ENCODE assay signal across 28 mouse cellular contexts in genomic region chr13:94667604-94668003, GRCm38 (mm10).
"Had no signal": no experiment of that assay in that cellular context is flagged by ENCODE, and none has a peak within 500 bp of the region (broad histone marks: within the 10 kb centered on the region; RNA-seq: fewer than 3 reads in every experiment).

No protein-coding gene starts in this region.

- H3K9me3 ChIP-seq: embryonic facial prominence, embryonic 10.5 days; embryonic facial prominence, embryonic 12.5 days; embryonic facial prominence, embryonic 13.5 days; embryonic facial prominence, embryonic 15.5 days; forebrain, embryonic 10.5 days; forebrain, embryonic 12.5 days; forebrain, embryonic 13.5 days; forebrain, embryonic 15.5 days had no signal

- H3K36me3 ChIP-seq: embryonic facial prominence, embryonic 10.5 days; embryonic facial prominence, embryonic 12.5 days; embryonic facial prominence, embryonic 13.5 days; embryonic facial prominence, embryonic 15.5 days; forebrain, embryonic 10.5 days; forebrain, embryonic 12.5 days; forebrain, embryonic 15.5 days had no signal

- H3K4me1 ChIP-seq: embryonic facial prominence, embryonic 12.5 days; embryonic facial prominence, embryonic 13.5 days; embryonic facial prominence, embryonic 15.5 days; forebrain, embryonic 15.5 days had no signal

- H3K27ac ChIP-seq: embryonic facial prominence, embryonic 10.5 days; embryonic facial prominence, embryonic 12.5 days; embryonic facial prominence, embryonic 13.5 days; embryonic facial prominence, embryonic 15.5 days; forebrain, embryonic 10.5 days; forebrain, embryonic 12.5 days; forebrain, embryonic 13.5 days; forebrain, embryonic 15.5 days; gastrocnemius, adult 2 months had no signal

- DNase-seq: cerebellum, adult 18-20 months; cerebellum, adult 2 months; cerebellum, adult 8-10 months; cerebellum, adult 9-10 months; cerebellum, adult 9-11 months; cerebellum, postnatal 10 days; cerebellum, postnatal 14 days; cerebellum, postnatal 25 days; cerebellum, postnatal 36 days; embryo, embryonic 11 days; forebrain, postnatal 0 days; gastrocnemius, adult 2 months; gastrocnemius, postnatal 10 days; gastrocnemius, postnatal 14 days; gastrocnemius, postnatal 25 days; gastrocnemius, postnatal 36 days; heart, adult 18-20 months had no signal

- H3K9ac ChIP-seq: embryonic facial prominence, embryonic 12.5 days; embryonic facial prominence, embryonic 13.5 days; embryonic facial prominence, embryonic 15.5 days; forebrain, embryonic 12.5 days; forebrain, embryonic 13.5 days; forebrain, embryonic 15.5 days; forebrain, postnatal 0 days had no signal

- ATAC-seq: forebrain, embryonic 13.5 days; forebrain, embryonic 14.5 days; forebrain, embryonic 15.5 days; forebrain, embryonic 16.5 days; forebrain, postnatal 0 days had no signal

- H3K4me2 ChIP-seq: embryonic facial prominence, embryonic 12.5 days; embryonic facial prominence, embryonic 13.5 days; embryonic facial prominence, embryonic 15.5 days; forebrain, embryonic 12.5 days; forebrain, embryonic 13.5 days; forebrain, embryonic 15.5 days had no signal

- H3K4me3 ChIP-seq: embryonic facial prominence, embryonic 10.5 days; embryonic facial prominence, embryonic 12.5 days; embryonic facial prominence, embryonic 13.5 days; embryonic facial prominence, embryonic 15.5 days; erythroblast, embryonic 14.5 days; forebrain, embryonic 10.5 days; forebrain, embryonic 12.5 days; forebrain, embryonic 13.5 days; forebrain, embryonic 15.5 days; gastrocnemius, adult 2 months had no signal
